Mouse (Mus musculus) thymus, adult 2 months (tissue): ENCODE results near the gene Ift74.

Experiments used
- CTCF ChIP-seq: fragments of 200-500 bp; IDR thresholded peaks from 2 replicates; pipeline ENCODE4 v1.5.1; 2012; ENCODE audit warnings: mild to moderate bottlenecking, control low read depth, low read length, moderate library complexity, borderline replicate concordance; ENCODE audit not compliant: control insufficient read depth, poor library complexity, insufficient read depth; ENCODE audit errors: extremely low read depth
- POLR2A ChIP-seq: fragments of 200-500 bp; IDR thresholded peaks from 2 replicates; pipeline ENCODE4 v1.6.1; 2012; ENCODE audit warnings: mild to moderate bottlenecking, low read length, control low read depth, moderate library complexity; ENCODE audit not compliant: control insufficient read depth, poor library complexity, insufficient read depth; ENCODE audit errors: extremely low read depth

DNA sequence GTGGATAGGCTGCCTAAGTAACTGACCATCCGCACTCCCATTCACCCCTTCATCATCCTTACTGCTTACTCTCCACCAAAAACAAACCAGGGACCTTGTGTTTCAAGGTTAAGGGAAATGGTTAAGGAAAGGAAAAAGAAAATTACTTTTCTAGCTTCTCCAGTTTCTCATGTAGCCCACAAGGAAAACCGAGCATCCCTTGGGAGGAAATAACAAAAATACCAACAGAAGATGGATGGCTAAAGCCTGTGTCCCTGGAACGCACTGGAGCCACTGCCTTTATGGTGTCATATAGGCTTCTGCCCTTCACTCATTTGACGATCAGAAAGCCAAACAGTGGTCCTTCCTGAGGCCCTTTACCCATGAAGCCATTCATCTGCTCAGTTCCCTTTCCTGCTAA is 97.1 kb downstream of the Ift74 start:
- TF ChIP-seq POLR2A (no peak), CTCF (no peak)
